Mouse (Mus musculus) natural killer cell, adult 2 months (primary cell): Measurements from ENCODE around the gene Tfap2e.

Source experiments
- DNase-seq, 2 experiments: peaks; one replicate each; pipeline ENCODE4 v3.0.0; 2022; ENCODE audit warnings: low spot score in 2 of 2

Gene Tfap2e

DNA sequence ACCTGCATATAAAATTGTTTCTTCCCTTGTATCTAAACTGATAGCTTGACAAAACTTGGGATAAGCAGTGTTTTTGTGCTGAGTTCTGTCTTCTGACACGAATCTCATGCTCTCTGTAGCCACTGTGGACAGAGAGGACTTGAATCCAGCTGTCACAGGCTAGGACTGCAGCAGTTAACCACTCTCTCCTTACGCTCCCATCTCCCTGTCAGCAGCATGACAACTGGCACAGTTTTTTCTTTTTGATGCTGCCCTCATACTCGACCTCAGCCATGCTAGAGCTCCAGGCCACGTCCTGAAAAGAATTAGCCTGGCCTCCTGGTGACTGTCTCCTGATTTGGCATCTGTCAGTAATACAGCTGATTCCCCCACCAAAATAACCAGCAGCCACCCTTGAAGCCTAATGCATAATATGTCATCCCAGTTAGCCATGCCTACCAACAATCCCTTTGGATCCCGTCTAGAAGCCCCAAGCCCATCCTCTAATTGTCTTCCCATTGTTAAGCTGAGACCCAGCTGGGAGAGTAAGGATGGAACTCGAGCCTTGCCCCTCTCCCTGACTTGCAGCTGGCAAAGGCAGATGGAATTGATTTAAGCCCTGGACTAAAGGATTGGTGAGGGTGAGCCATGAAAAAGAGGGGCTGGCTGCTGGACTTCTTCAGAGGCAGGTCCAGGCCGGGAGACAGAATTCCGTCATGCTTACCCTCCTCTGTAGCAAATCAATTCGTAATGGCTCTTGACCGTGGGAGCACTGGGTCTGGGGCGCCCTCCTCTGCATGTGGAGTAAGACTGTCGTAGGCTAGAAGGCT is 29.2 kb downstream of the Tfap2e start:
- DNase-seq, result no peak

DNA sequence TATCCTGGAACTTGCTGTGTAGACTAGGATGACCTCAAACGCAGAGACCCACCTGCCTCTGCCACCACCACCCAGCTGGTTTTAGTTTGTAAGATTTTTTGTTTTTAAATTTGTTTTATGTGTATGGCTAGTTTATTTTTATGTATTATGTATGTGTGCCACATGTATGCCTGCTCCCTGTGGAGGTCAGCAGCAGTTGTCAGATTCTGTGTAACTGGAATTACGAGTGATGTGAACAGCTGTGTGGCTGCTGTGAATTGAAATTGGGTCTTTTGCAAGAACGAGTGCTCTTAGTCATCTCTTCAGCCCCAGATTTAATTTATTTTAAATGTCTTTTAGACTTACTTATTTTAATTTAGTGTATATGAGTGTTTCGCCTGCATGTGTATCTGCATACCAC is 39.1 kb downstream of the Tfap2e start:
- no peak for DNase-seq

DNA sequence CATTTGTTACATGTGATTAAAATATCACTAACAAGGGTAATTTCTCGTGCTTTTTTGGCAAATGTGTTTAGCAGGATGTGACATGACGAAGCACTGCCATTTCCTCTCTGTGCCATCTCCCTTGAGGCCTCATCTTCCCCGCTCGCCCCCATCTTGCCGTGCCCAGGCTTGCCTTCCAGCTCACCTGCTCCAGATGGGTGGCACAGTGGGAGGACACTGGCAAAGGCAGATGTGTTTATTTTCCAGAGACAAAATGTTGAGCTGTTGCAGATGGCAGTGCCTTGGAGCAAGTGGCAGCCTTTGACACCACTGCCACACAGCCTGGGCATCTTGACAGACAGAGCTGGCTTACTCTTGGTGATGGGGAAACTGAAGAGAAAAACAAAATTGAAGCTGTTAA is 43.0 kb downstream of the Tfap2e start:
- no peak for DNase-seq

DNA sequence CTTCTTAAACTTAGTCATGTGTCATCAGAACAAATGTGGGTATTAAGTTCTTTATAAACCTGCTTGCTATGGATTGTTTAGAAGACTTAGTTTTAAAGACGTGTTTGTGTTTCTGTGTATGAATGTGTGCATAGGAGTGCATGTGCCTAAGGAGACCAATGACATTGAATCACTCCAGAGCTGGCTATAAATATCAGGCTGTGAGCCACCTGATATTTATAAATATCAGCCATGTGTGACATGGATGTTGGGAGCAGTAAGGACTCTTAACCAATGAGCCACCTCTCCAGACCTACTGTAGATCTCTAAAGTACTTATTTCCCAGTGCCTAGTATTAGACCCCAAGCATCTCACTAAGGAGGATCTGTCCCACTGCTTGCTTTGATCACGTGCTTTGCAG is 46.6 kb downstream of the Tfap2e start:
- DNase-seq, result no peak

DNA sequence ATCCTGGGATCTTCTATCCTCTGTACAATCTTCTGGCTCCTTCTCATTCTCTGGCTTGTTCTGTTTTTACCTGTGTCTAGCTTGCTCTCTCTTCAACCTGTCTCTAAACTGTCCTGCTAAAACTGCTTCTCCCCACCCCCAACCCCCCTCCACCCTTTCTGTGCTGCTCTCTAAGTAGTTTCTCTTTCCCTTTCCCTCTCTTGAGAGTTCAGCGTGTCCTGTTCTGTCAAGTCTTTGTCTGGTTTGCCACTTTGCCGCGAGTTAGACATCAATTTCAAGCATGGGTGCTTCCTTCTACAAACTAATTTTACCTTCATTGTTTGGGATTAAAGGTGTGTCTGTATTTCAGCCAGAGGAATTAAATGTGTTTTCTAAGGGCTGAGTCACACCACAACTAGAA is 53.0 kb downstream of the Tfap2e start:
- DNase-seq, result no peak

DNA sequence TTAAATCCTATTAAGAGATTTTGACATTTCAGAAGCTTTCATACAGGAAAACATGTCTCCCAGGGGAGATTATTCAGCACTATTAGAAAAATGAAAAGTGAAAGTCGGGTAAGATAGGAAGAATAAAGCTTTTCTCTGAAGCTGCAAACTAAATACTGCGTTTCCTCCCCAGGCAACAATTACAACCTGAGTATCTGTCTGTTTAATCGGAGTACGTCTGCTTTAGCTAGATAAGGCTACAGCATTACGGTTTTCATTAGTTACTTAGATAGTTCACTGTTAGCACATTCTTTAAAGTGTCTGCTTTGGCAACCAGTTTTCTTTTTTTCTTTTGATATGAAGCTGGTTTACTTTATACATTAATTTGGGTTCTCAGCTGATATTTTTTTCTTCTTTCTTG is 53.7 kb downstream of the Tfap2e start:
- no peak for DNase-seq

GRCm38 (mm10) chr4:126677054-126678003 is 58.7 kb downstream of the Tfap2e start, which contains the start of gene Psmb2:
Psmb2 (plus strand) TSS chr4:126677630.
- peak; percentile 97 to 98 for DNase-seq

DNA sequence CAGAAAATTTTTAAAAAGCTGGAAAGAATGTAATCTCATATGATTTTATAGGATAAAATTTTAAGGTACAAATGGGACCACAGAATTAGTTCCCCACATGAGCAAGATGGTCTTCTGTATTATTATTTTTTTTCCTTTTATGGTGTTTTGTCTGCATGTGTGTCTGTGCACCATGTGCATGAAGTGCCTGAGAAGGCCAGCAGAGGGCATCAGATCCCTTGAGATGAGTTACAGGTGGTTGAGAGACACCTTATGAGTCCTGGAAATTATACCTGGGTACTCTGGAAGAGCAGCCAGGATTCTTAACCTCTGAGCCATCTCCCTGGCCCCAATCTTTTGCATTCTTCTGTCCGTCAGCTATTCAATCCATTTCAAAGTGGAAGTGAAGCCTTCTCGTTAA is 69.0 kb downstream of the Tfap2e start:
- DNase-seq, result no peak
